Mouse (Mus musculus) adrenal gland, postnatal 10 days (tissue): ENCODE measurements around the gene Slc6a5. TPM values are rescaled to one million over a fixed set of nuclear protein-coding genes. Genes with fewer than 3 reads are reported as not detected.

Experiments used
- DNase-seq: peaks from one replicate; pipeline ENCODE4 v3.0.0; 2021; ENCODE audit warnings: mixed read lengths
- total RNA-seq, 2 experiments: library from RNA; stranded (reverse); gene quantifications; 2 replicates each; pipeline ENCODE4 v1.2.3; 2021

Slc6a5 gene
- total RNA-seq, 2 experiments from 2014 or later, result 0.58 to 1.7 TPM

DNA sequence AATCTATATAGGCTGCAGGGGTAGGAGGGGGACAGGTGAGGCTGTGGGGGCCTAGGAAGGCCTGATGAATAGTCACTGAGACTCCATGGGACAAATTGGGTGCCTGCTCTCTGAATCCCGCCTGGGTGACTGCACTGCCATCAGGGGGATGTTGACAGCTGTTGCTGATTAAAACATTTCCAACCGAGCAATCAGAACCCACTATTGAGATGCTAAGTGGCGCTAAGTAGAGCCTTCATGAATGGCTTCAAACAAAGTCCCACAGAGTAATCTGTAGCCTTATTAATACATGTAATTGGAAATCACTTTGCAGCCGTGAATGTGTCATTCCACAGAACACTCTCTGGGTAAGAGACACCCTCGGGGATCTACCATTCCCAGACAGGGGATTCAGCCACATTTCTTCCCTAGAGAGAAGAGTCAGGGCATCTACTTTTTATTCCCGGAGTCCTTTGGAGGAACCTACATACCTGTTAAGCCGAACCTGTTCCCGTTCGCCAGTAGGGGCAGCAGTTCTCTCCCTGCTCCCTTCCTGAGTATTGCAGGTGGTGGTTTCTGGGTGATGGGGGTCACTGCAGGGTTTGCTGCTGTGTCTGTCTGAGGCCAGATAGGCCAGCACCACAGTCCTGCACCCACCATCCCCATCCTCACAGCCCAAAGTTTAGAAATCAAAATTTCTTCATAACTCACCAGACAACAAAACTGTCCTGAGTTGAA, 71.7 kb downstream of the Slc6a5 start:
- no peak for DNase-seq

DNA sequence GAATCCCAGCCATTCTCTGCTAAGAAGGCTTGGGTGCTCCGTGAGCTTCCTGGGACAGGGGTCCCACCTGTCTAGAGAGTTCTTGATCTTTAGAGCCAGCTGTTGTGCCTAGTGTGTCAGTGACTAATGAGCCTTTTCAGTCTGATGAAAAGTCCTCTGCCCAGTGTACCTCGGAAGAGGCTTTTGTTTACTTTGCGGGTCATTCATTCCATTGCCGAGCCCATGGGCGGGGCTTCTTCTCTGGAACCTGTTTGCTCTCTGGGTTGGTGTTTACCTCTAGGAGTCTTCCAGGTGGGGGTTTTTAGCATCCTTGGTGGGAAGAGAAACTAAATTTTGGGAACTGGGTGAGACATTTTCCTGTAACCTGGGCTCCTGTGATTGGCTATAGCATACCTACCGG, 74.8 kb downstream of the Slc6a5 start:
- DNase-seq, result no peak

DNA sequence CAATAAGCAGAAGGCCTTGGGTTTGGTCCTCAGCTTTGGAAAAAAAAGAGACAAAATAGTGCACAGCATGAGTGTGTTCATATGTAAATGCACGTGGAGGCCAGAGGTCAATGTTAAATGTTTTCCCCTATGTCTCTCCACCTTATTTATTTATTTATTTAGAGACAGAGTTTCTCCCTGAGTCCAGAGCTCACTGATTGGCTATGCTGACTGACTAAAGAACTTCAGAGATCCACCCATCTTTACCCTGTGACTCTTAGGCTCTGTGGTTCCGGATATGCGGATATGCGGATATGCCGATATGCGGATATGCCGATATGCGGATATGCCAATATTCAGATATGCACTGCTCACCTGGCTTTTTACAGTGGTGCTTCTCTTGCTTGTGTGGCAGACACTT, 76.0 kb downstream of the Slc6a5 start:
- DNase-seq, result no peak

DNA sequence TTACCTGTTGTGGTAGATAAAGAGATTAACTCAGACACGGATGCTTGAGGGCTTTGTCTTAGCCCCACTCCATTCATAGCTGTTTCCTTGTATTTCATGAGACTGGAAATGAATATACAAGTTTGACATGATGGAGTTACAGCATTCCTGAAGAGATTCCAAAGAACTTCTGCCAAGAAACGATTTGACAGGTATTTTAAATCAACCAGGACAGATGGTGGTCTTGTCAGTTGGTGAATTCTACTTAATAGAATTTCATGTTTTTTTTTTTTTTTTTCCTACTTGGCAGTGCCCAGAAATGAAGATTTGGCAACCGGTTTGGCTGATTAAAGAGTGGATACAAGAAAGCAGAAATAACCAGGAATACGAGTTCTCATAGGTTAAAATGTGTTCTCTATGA, 89.4 kb downstream of the Slc6a5 start:
- DNase-seq, result no peak

DNA sequence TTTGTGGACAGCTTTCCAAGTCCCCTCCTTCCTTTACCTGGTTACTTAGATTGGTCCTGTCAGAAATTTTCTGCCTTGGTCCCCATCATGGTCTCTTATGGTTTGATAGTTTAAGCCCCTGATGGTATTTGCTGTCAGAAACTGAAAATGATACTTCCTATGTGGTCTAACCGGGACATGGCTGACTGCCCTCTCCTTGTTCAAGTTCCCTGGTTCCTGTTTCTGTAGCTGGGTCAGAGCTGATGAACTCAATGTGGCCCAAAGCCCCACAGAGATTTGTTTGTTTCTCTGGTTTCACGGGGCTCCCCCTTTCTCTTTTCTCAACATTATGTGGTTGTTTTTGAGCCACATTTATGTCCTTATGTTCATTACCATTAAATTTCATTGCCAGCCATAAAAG, 95.3 kb downstream of the Slc6a5 start:
- DNase-seq, result no peak

Other genes with a start within 250 kb of the Slc6a5 start
- gene Htatip2, start 151.0 kb upstream of the Slc6a5 start, total RNA-seq, result 10 to 100 TPM; 16.1 to 17.7 TPM
- 10 to 100 TPM; 23.2 to 26.7 TPM for gene Prmt3, start 131.8 kb upstream of the Slc6a5 start, total RNA-seq
- under 1 TPM; 0.90 to 0.91 TPM for gene Nell1, start 64.7 kb downstream of the Slc6a5 start, total RNA-seq